Mouse (Mus musculus): ENCODE data around the gene Lat. TPM values are rescaled to one million over a fixed set of nuclear protein-coding genes. Genes with fewer than 3 reads are reported as not detected.

Gene Lat
- polyA plus RNA-seq, 1 experiment = 11.8 TPM

GRCm38 (mm10) chr7:126355847-126356597 is 13.3 kb downstream of the Lat start:
- Histone ChIP-seq H3K27ac (ENCODE audit: insufficient read depth, low read depth, low read length) (no peak overlapping the region), H3K4me3 (ENCODE audit: insufficient read depth, low read depth, low read length) (no peak overlapping the region), H3K4me1 (ENCODE audit: control insufficient read depth, insufficient read depth, low read length) (no peaks in the 10 kb centered on the region), H3K36me3 (ENCODE audit: control insufficient read depth, insufficient read depth, low read length) (no peaks in the 10 kb centered on the region), H3K27me3 (replicated peaks; ENCODE audit: control insufficient read depth, insufficient read depth, low read length) (no peaks in the 10 kb centered on the region)
- 69% methylated on average over 5 of the region's 5 CpGs for WGBS
- no peak for TF ChIP-seq POLR2A (IDR thresholded peaks at IDR 0.05; ENCODE audit: low read depth, low read length)
- TF ChIP-seq CTCF (conservative IDR thresholded peaks at IDR 0.05; ENCODE audit: insufficient read depth, insufficient read length, low read depth, low read length) = no peak
- no peak for DNase-seq

- no peak for DNase-seq
- no peak overlapping the region for H3K27ac ChIP-seq (ENCODE audit: insufficient read depth, low read depth, low read length)
- no peaks in the 10 kb centered on the region for H3K4me1 ChIP-seq (ENCODE audit: control insufficient read depth, insufficient read depth, low read length)
- no peak for TF ChIP-seq CTCF (conservative IDR thresholded peaks at IDR 0.05; ENCODE audit: insufficient read depth, insufficient read length, low read depth, low read length)
- TF ChIP-seq POLR2A (IDR thresholded peaks at IDR 0.05; ENCODE audit: low read depth, low read length) = no peak
- H3K36me3 ChIP-seq (ENCODE audit: control insufficient read depth, insufficient read depth, low read length) = no peaks in the 10 kb centered on the region
- H3K27me3 ChIP-seq (replicated peaks; ENCODE audit: control insufficient read depth, insufficient read depth, low read length) = no peaks in the 10 kb centered on the region
- WGBS = 39% methylated on average over 14 of the region's 14 CpGs
- no peak overlapping the region for H3K4me3 ChIP-seq (ENCODE audit: insufficient read depth, low read depth, low read length)
Observed at GRCm38 (mm10) chr7:126354738-126355614, 14.4 kb downstream of the Lat start.

- H3K36me3 ChIP-seq (ENCODE audit: control insufficient read depth, insufficient read depth, low read length) = no peaks in the 10 kb centered on the region
- no peaks in the 10 kb centered on the region for H3K27me3 ChIP-seq (replicated peaks; ENCODE audit: control insufficient read depth, insufficient read depth, low read length)
- H3K4me1 ChIP-seq (ENCODE audit: control insufficient read depth, insufficient read depth, low read length) = no peaks in the 10 kb centered on the region
- WGBS = 80% methylated on average over 3 of the region's 3 CpGs
- TF ChIP-seq POLR2A (IDR thresholded peaks at IDR 0.05; ENCODE audit: low read depth, low read length) (no peak), CTCF (conservative IDR thresholded peaks at IDR 0.05; ENCODE audit: insufficient read depth, insufficient read length, low read depth, low read length) (no peak)
- no peak for DNase-seq
- H3K27ac ChIP-seq (ENCODE audit: insufficient read depth, low read depth, low read length) = no peak overlapping the region
- no peak overlapping the region for H3K4me3 ChIP-seq (ENCODE audit: insufficient read depth, low read depth, low read length)
Observed at GRCm38 (mm10) chr7:126353994-126354365, 15.4 kb downstream of the Lat start.

- Histone ChIP-seq H3K36me3 (ENCODE audit: control insufficient read depth, insufficient read depth, low read length) (no peaks in the 10 kb centered on the region), H3K4me1 (ENCODE audit: control insufficient read depth, insufficient read depth, low read length) (no peaks in the 10 kb centered on the region), H3K27me3 (replicated peaks; ENCODE audit: control insufficient read depth, insufficient read depth, low read length) (no peaks in the 10 kb centered on the region), H3K27ac (ENCODE audit: insufficient read depth, low read depth, low read length) (no peak overlapping the region), H3K4me3 (ENCODE audit: insufficient read depth, low read depth, low read length) (no peak overlapping the region)
- WGBS = 67% methylated on average over 11 of the region's 11 CpGs
- TF ChIP-seq CTCF (conservative IDR thresholded peaks at IDR 0.05; ENCODE audit: insufficient read depth, insufficient read length, low read depth, low read length) (no peak), POLR2A (IDR thresholded peaks at IDR 0.05; ENCODE audit: low read depth, low read length) (no peak)
- no peak for DNase-seq
Observed at GRCm38 (mm10) chr7:126353251-126353993, 15.9 kb downstream of the Lat start.

- Histone ChIP-seq H3K27me3 (replicated peaks; ENCODE audit: control insufficient read depth, insufficient read depth, low read length) (no peaks in the 10 kb centered on the region), H3K4me3 (ENCODE audit: insufficient read depth, low read depth, low read length) (no peak overlapping the region), H3K36me3 (ENCODE audit: control insufficient read depth, insufficient read depth, low read length) (no peaks in the 10 kb centered on the region), H3K27ac (ENCODE audit: insufficient read depth, low read depth, low read length) (no peak overlapping the region), H3K4me1 (ENCODE audit: control insufficient read depth, insufficient read depth, low read length) (no peaks in the 10 kb centered on the region)
- no peak for DNase-seq
- no peak for TF ChIP-seq POLR2A (IDR thresholded peaks at IDR 0.05; ENCODE audit: low read depth, low read length)
- no peak for TF ChIP-seq CTCF (conservative IDR thresholded peaks at IDR 0.05; ENCODE audit: insufficient read depth, insufficient read length, low read depth, low read length)
- 60% methylated on average over 10 of the region's 10 CpGs for WGBS
Observed at GRCm38 (mm10) chr7:126351419-126351951, 17.9 kb downstream of the Lat start.

- DNase-seq = no peak
- Histone ChIP-seq H3K27me3 (replicated peaks; ENCODE audit: control insufficient read depth, insufficient read depth, low read length) (no peaks in the 10 kb centered on the region), H3K27ac (ENCODE audit: insufficient read depth, low read depth, low read length) (no peak overlapping the region), H3K36me3 (ENCODE audit: control insufficient read depth, insufficient read depth, low read length) (no peaks in the 10 kb centered on the region), H3K4me1 (ENCODE audit: control insufficient read depth, insufficient read depth, low read length) (no peaks in the 10 kb centered on the region), H3K4me3 (ENCODE audit: insufficient read depth, low read depth, low read length) (no peak overlapping the region)
- TF ChIP-seq CTCF (conservative IDR thresholded peaks at IDR 0.05; ENCODE audit: insufficient read depth, insufficient read length, low read depth, low read length) (no peak), POLR2A (IDR thresholded peaks at IDR 0.05; ENCODE audit: low read depth, low read length) (no peak)
- WGBS = 65% methylated on average over 20 of the region's 20 CpGs
Observed at GRCm38 (mm10) chr7:126350748-126351418, 18.5 kb downstream of the Lat start.

Data from kidney, adult 2 months (tissue).